Comparison of ENCODE assay signal across 8 mouse cellular contexts in the genomic region with DNA sequence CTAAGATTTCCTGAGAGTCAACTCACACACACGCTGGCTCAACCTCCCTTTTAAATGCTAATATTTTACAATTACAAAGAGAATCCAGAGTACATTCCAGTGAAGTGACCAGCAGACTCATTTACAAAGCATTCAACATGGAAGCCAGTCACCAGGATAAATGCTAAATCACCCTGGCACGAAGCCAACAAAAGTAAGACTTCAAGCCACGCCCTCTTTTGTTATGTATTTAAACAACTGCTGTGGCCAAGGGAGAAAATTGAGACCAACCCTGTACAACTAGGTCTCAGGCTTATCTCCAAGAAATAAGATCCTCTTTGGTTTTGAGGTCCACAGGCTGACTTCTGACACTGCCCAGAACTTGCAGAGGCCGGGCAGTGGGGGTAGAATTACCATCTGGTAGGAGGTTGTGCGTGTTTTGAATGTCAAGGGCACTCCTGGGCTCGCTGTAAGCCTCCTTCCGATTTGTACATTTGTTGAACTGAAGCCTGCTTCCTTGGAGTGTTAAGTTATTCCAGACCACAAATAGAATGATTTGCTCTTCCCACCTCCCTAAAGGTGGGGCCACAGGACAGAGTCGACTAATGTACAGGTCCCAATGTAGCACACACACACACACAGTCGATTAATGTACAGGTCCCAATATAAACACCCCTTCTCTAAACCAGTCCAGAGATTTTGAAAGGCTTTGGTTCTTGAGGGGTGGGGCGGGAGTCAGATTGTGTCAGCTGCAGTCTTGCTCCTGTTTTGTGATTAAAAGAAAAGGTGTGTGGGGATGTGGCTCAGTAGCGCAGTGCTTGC. TPM values are rescaled to one million over a fixed set of nuclear protein-coding genes. Genes with fewer than 3 reads are reported as not detected.
DNase-seq lines count a peak whose midpoint lies in the region; ATAC-seq lines count a peak whose summit lies in the region.

No protein-coding gene starts in this region.

- 38% methylated on average over 11 of the region's 11 CpGs for WGBS in embryonic facial prominence, embryonic 10.5 days
- WGBS in hindbrain, embryonic 15.5 days = 26% methylated on average over 11 of the region's 11 CpGs
- 38% methylated on average over 11 of the region's 11 CpGs for WGBS in midbrain, embryonic 11.5 days

- H3K27me3 ChIP-seq in embryonic facial prominence, embryonic 10.5 days (replicated peaks; ENCODE audit: low read depth, poor library complexity, severe bottlenecking) = no peaks in the 10 kb centered on the region
- no peaks in the 10 kb centered on the region for H3K27me3 ChIP-seq in hindbrain, embryonic 15.5 days
- H3K27me3 ChIP-seq in midbrain, embryonic 11.5 days (ENCODE audit: control insufficient read depth, insufficient read depth, low read length) = no peaks in the 10 kb centered on the region

- peak; percentile 28 for DNase-seq in ovary, postnatal 36 days (ENCODE audit: low spot score)
- no peak for DNase-seq in ovary, postnatal 10 days (ENCODE audit: low spot score)
- DNase-seq in embryonic facial prominence, embryonic 10.5 days (ENCODE audit: low spot score) = peak; percentile 66
- peak; percentile 88 for DNase-seq in midbrain, embryonic 11.5 days (ENCODE audit: low spot score, missing footprints)
- no peak for DNase-seq in thymus, postnatal 25 days
- no peak for DNase-seq in frontal cortex, postnatal 14 days (ENCODE audit: low spot score in 2 of 2)

- peak; percentile 42; the same call in 1 of the 2 replicates for ATAC-seq in hindbrain, embryonic 15.5 days (ENCODE audit: low FRiP score, low read depth)
- ATAC-seq in midbrain, embryonic 11.5 days (ENCODE audit: low FRiP score) = peak; percentile 78
- ATAC-seq in megakaryocyte, adult 5-6 weeks (ENCODE audit: poor library complexity, severe bottlenecking) = no peak

- peaks cover 21% of the 10 kb centered on the region for H3K9me3 ChIP-seq in embryonic facial prominence, embryonic 10.5 days
- H3K9me3 ChIP-seq in hindbrain, embryonic 15.5 days = peaks cover 17% of the 10 kb centered on the region; the same call in 1 of the 2 replicates
- H3K9me3 ChIP-seq in midbrain, embryonic 11.5 days (ENCODE audit: control insufficient read depth, low read length) = peaks cover 6% of the 10 kb centered on the region

- H3K9ac ChIP-seq in hindbrain, embryonic 15.5 days = no peak overlapping the region
- no peak overlapping the region for H3K9ac ChIP-seq in midbrain, embryonic 11.5 days (ENCODE audit: low read length)

- no peak overlapping the region for H3K27ac ChIP-seq in embryonic facial prominence, embryonic 10.5 days (replicated peaks)
- no peak overlapping the region; the same call in 1 of the 2 replicates for H3K27ac ChIP-seq in hindbrain, embryonic 15.5 days (replicated peaks)
- no peak overlapping the region for H3K27ac ChIP-seq in midbrain, embryonic 11.5 days (ENCODE audit: low read depth, low read length)

- 0 out of 2 replicates have a peak, but pooled peaks cover 5% of the 10 kb centered on the region for H3K36me3 ChIP-seq in embryonic facial prominence, embryonic 10.5 days (replicated peaks)
- H3K36me3 ChIP-seq in hindbrain, embryonic 15.5 days = no peaks in the 10 kb centered on the region
- no peaks in the 10 kb centered on the region for H3K36me3 ChIP-seq in midbrain, embryonic 11.5 days (ENCODE audit: control insufficient read depth, insufficient read depth, low read length)

- H3K4me2 ChIP-seq in hindbrain, embryonic 15.5 days = no peak overlapping the region
- no peak overlapping the region for H3K4me2 ChIP-seq in midbrain, embryonic 11.5 days

- H3K4me1 ChIP-seq in embryonic facial prominence, embryonic 10.5 days = peaks cover 22% of the 10 kb centered on the region
- 0 out of 2 replicates have a peak, but pooled peaks cover 10% of the 10 kb centered on the region for H3K4me1 ChIP-seq in hindbrain, embryonic 15.5 days (replicated peaks)
- H3K4me1 ChIP-seq in midbrain, embryonic 11.5 days (ENCODE audit: control insufficient read depth, insufficient read depth, low read length) = peaks cover 9% of the 10 kb centered on the region

- H3K4me3 ChIP-seq in embryonic facial prominence, embryonic 10.5 days = no peak overlapping the region
- no peak overlapping the region for H3K4me3 ChIP-seq in hindbrain, embryonic 15.5 days
- H3K4me3 ChIP-seq in midbrain, embryonic 11.5 days (ENCODE audit: low read depth, low read length) = no peak overlapping the region

RNA-seq across cellular contexts. Expression of gene Plpp1, which starts 29.9 kb away (rescaled TPM):
- 19.0 and 21.8 TPM in 2 replicates for polyA plus RNA-seq in embryonic facial prominence, embryonic 10.5 days (2016; fragmentation: Nextera tagmentation; extraction: Ambion mirVana)
- polyA plus RNA-seq in hindbrain, embryonic 15.5 days (2015; fragmentation: Nextera tagmentation; extraction: Ambion mirVana) = 66.6 and 70.9 TPM in 2 replicates
- polyA plus RNA-seq in midbrain, embryonic 11.5 days (2014; fragmentation: Nextera tagmentation; extraction: Ambion mirVana) = 19.1 and 20.1 TPM in 2 replicates
- 1.1 TPM in 2 replicates for total RNA-seq in megakaryocyte, adult 5-6 weeks (2015)
- total RNA-seq in megakaryocyte, adult 5-6 weeks (2017) = 0.26 and 1.5 TPM in 2 replicates

Comparison
In these comparisons a context has a peak if more than half of its experiments do, and no peak if none do; other contexts are left out.
1. DNase-seq: peak in ovary, postnatal 36 days (single experiment), embryonic facial prominence, embryonic 10.5 days (single experiment) and midbrain, embryonic 11.5 days (single experiment); none in ovary, postnatal 10 days (single experiment), thymus, postnatal 25 days (single experiment) and frontal cortex, postnatal 14 days (0 of 2).